Mouse (Mus musculus) heart, embryonic 10.5 days (tissue): ENCODE measurements at regions not wholly inside any gene's neighbourhood (a gene's known extent, or its start where the extent isn't known, plus 50 kb on each side); places are given as distances from the start of the nearest gene placed in this dataset.

Experiments
- DNase-seq: peaks from one replicate; pipeline ENCODE4 v3.0.0-alpha.2; 2017; ENCODE audit warnings: low spot score
- H3K27ac ChIP-seq: fragments of 300-500 bp; sonication (generic); 2 replicates; pipeline ENCODE4 v1.5.1; 2016; ENCODE audit warnings: mild to moderate bottlenecking
- H3K27me3 ChIP-seq: fragments of 300-500 bp; sonication (generic); 2 replicates; pipeline ENCODE4 v1.6.1; 2016; ENCODE audit warnings: mild to moderate bottlenecking; ENCODE audit not compliant: poor library complexity, insufficient read depth, severe bottlenecking
- H3K36me3 ChIP-seq: fragments of 300-500 bp; sonication (generic); 2 replicates; pipeline ENCODE4 v1.6.1; 2016; ENCODE audit warnings: mild to moderate bottlenecking, moderate library complexity
- H3K4me1 ChIP-seq: fragments of 300-500 bp; sonication (generic); 2 replicates; pipeline ENCODE4 v1.6.1; 2016; ENCODE audit warnings: mild to moderate bottlenecking
- H3K4me3 ChIP-seq: fragments of 300-500 bp; sonication (generic); 2 replicates; pipeline ENCODE4 v1.5.1; 2016; ENCODE audit warnings: mild to moderate bottlenecking, moderate library complexity
- H3K9me3 ChIP-seq: fragments of 300-500 bp; sonication (generic); 2 replicates; pipeline ENCODE4 v1.6.1; 2016; ENCODE audit warnings: mild to moderate bottlenecking, moderate library complexity
- WGBS: fragments of 180-500 bp; shearing (Covaris S2); methylation state at CpG from one replicate; pipeline ENCODE4 v1.1.7; 2016; 5-methylcytosine and 5-hydroxymethylcytosine counted together

GRCm38 (mm10) chr12:106128944-106129724 is 119.1 kb downstream of the Vrk1 start:
- no peak for DNase-seq
- no peak overlapping the region for H3K27ac ChIP-seq
- H3K27me3 ChIP-seq: no peaks in the 10 kb centered on the region
- H3K4me1 ChIP-seq: no peaks in the 10 kb centered on the region
- WGBS: 91% methylated on average over 23 of the region's 23 CpGs
- H3K36me3 ChIP-seq: no peaks in the 10 kb centered on the region
- H3K4me3 ChIP-seq: no peak overlapping the region
- H3K9me3 ChIP-seq: no peaks in the 10 kb centered on the region

- H3K27me3 ChIP-seq: no peaks in the 10 kb centered on the region
- H3K4me3 ChIP-seq: no peak overlapping the region
- no peak for DNase-seq
- no peaks in the 10 kb centered on the region for H3K4me1 ChIP-seq
- H3K27ac ChIP-seq: no peak overlapping the region
- no peaks in the 10 kb centered on the region for H3K9me3 ChIP-seq
- 82% methylated on average over 11 of the region's 11 CpGs for WGBS
- H3K36me3 ChIP-seq: no peaks in the 10 kb centered on the region
Measured at GRCm38 (mm10) chr12:106130071-106130676, 120.1 kb downstream of the Vrk1 start.

DNA sequence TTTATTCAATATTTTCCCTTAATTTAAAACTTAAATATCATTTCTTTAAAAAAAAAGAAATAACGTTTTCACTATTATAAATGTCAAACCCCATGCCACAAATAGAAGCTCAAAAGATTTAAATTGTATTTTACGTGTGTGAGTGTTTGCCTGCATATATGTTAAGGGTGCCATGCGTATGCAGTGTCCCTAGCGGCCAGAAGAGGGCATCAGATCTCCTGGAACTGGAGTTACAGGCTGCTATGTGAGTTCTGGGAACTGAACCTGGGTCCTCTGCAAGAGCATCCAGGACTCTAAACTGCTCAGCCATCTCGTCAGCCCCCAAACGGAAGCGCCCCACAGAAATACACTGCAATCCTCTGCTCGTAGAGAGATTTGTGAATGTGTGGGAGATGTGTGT is 122.7 kb downstream of the Vrk1 start:
- no peak for DNase-seq
- Histone ChIP-seq H3K9me3 (no peaks in the 10 kb centered on the region), H3K36me3 (no peaks in the 10 kb centered on the region), H3K4me1 (no peaks in the 10 kb centered on the region), H3K27me3 (no peaks in the 10 kb centered on the region), H3K4me3 (no peak overlapping the region), H3K27ac (no peak overlapping the region)
- 87% methylated on average over 8 of the region's 8 CpGs for WGBS

DNA sequence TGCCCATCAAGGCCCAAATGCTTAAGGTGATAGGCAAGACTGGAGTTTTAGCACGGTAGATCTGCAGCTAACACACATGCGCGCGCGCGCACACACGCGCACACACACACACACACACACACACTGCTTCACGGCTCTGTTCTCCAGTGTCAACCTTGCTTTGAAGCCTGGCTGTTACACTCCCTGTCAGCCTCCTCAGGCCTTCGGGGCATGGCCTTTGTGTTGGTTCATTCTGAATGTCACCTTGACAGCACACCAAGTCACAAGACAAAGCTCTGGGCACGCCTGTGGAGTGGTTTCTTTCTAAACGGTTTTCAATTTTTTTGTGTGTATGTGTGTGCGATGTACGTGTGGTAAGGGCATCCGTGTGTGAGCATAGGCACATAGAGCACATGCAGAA is 128.4 kb downstream of the Vrk1 start:
- no peaks in the 10 kb centered on the region for H3K4me1 ChIP-seq
- no peaks in the 10 kb centered on the region for H3K36me3 ChIP-seq
- no peaks in the 10 kb centered on the region for H3K27me3 ChIP-seq
- 87% methylated on average over 15 of the region's 15 CpGs for WGBS
- no peaks in the 10 kb centered on the region for H3K9me3 ChIP-seq
- no peak overlapping the region for H3K27ac ChIP-seq
- no peak overlapping the region for H3K4me3 ChIP-seq
- no peak for DNase-seq

- 85% methylated on average over 11 of the region's 11 CpGs for WGBS
- no peak overlapping the region for H3K4me3 ChIP-seq
- no peak overlapping the region for H3K27ac ChIP-seq
- DNase-seq: no peak
- H3K9me3 ChIP-seq: no peaks in the 10 kb centered on the region
- no peaks in the 10 kb centered on the region for H3K4me1 ChIP-seq
- H3K27me3 ChIP-seq: no peaks in the 10 kb centered on the region
- H3K36me3 ChIP-seq: no peaks in the 10 kb centered on the region
Measured at GRCm38 (mm10) chr12:106139491-106139890, 129.5 kb downstream of the Vrk1 start.

DNA sequence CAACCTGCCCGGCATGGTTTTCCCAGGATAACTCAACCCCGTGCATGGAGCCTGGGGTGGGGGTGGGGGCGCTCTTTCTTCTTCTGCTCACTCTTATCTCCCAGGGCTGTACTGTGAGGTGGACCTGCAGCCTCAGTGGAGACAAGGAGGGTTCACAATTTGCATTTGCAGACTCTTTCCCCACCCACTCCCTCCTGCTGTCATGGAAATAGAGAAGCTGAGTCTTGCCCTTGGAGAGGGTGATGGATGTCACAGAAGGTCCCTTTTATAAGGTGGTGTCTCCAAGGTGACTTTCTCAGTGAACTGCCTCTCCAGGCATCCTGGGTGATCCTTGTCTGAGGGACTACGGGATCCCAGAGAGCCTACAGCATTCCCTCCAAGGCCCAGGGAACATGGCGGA is 129.9 kb downstream of the Vrk1 start:
- no peak overlapping the region for H3K4me3 ChIP-seq
- no peak for DNase-seq
- H3K9me3 ChIP-seq: no peaks in the 10 kb centered on the region
- WGBS: 58% methylated on average over 5 of the region's 5 CpGs
- H3K27ac ChIP-seq: no peak overlapping the region
- no peaks in the 10 kb centered on the region for H3K4me1 ChIP-seq
- H3K27me3 ChIP-seq: no peaks in the 10 kb centered on the region
- H3K36me3 ChIP-seq: no peaks in the 10 kb centered on the region

- H3K27me3 ChIP-seq: no peaks in the 10 kb centered on the region
- whole genome bisulfite sequencing: 74% methylated on average over 8 of the region's 8 CpGs
- H3K36me3 ChIP-seq: no peaks in the 10 kb centered on the region
- no peaks in the 10 kb centered on the region for H3K9me3 ChIP-seq
- no peak for DNase-seq
- H3K4me3 ChIP-seq: no peak overlapping the region
- no peaks in the 10 kb centered on the region for H3K4me1 ChIP-seq
- no peak overlapping the region for H3K27ac ChIP-seq
Measured at GRCm38 (mm10) chr12:106140671-106141070, 130.6 kb downstream of the Vrk1 start.

DNA sequence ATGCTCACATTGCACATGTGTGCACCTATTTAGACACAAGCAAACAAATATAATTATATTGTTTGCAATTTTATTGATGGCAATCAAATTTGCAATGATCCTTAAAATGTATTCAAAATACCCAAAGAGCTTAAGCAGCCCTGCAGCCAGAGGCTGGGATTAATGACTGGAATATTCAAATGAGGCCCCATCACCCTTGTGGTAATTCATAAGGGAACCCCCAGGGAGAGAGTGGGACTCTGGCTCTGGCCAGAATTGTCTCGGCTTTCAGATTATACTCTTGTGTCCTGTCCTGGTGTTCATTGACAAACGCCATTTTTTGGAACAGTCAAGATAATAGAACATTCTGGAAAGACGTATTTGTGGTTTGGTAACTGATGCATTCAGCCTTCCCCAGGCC is 133.5 kb downstream of the Vrk1 start:
- no peak overlapping the region for H3K27ac ChIP-seq
- no peaks in the 10 kb centered on the region for H3K9me3 ChIP-seq
- H3K27me3 ChIP-seq: no peaks in the 10 kb centered on the region
- H3K4me3 ChIP-seq: no peak overlapping the region
- WGBS: 76% methylated on average over 3 of the region's 3 CpGs
- no peaks in the 10 kb centered on the region for H3K4me1 ChIP-seq
- H3K36me3 ChIP-seq: no peaks in the 10 kb centered on the region
- DNase-seq: no peak

GRCm38 (mm10) chr12:106156837-106157236 is 146.8 kb downstream of the Vrk1 start:
- Histone ChIP-seq H3K36me3 (no peaks in the 10 kb centered on the region), H3K27ac (no peak overlapping the region), H3K4me3 (no peak overlapping the region), H3K4me1 (no peaks in the 10 kb centered on the region), H3K9me3 (no peaks in the 10 kb centered on the region), H3K27me3 (peaks cover 29% of the 10 kb centered on the region)
- 75% methylated on average over 6 of the region's 6 CpGs for WGBS
- DNase-seq: no peak

- Histone ChIP-seq H3K27ac (no peak overlapping the region), H3K9me3 (no peaks in the 10 kb centered on the region), H3K36me3 (no peaks in the 10 kb centered on the region), H3K27me3 (peaks cover 32% of the 10 kb centered on the region), H3K4me3 (no peak overlapping the region), H3K4me1 (no peaks in the 10 kb centered on the region)
- no peak for DNase-seq
- 61% methylated on average over 4 of the region's 4 CpGs for WGBS
Measured at GRCm38 (mm10) chr12:106157827-106158226, 147.8 kb downstream of the Vrk1 start.

- H3K4me1 ChIP-seq: peaks cover 4% of the 10 kb centered on the region; the same call in 1 of the 2 replicates
- 69% methylated on average over 14 of the region's 14 CpGs for WGBS
Measured at GRCm38 (mm10) chr12:106158620-106159019, 148.6 kb downstream of the Vrk1 start.

DNA sequence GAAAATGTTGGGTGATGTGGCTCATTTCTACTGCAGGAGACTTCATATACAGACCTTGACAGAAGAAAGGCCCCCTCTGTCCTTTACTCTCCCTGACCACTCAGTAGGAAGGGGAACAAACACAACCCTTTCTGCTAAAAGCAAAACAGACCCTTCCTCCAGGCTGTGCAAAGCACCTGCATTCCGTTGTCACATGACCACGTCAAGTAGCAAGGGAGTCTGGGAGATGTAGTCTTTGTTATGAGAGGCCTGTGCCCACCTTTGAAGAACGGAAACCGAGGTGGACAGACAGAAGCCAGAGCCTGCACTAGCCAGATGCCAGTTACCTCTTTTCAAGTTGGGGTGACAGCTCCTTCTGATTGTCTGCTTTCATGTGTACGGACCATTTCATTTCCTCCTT is 161.3 kb downstream of the Vrk1 start:
- 51% methylated on average over 5 of the region's 5 CpGs for WGBS
- Histone ChIP-seq H3K4me1 (peaks cover 7% of the 10 kb centered on the region; the same call in 1 of the 2 replicates), H3K27ac (no peak overlapping the region), H3K36me3 (no peaks in the 10 kb centered on the region), H3K9me3 (no peaks in the 10 kb centered on the region), H3K27me3 (peaks cover 47% of the 10 kb centered on the region), H3K4me3 (no peak overlapping the region)
- no peak for DNase-seq

More at GRCm38 (mm10) chr12:106158620-106159019, 148.6 kb downstream of the Vrk1 start:
- H3K27ac ChIP-seq: no peak overlapping the region
- H3K4me3 ChIP-seq: no peak overlapping the region
- no peak for DNase-seq
- H3K27me3 ChIP-seq: peaks cover 32% of the 10 kb centered on the region
- H3K36me3 ChIP-seq: no peaks in the 10 kb centered on the region
- H3K9me3 ChIP-seq: no peaks in the 10 kb centered on the region

DNA sequence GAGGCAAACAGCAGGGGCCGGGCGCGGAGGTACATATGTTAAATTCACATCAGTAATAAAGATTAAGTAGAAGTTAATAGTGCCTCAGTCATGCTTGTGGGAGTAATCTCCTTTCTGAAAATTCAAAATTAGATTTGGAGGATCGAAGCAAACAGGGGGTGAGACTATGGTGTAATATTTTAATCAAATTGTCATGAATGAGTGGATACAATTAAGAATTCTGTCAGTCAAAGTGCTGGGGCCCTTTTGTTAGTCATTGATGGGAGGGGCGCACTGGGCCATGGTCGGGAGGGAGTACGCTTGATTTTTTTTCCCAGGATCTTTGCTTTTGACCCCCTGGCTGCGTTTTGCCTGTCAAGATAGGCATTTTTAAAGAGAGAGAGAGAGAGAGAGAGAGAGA is 163.2 kb downstream of the Vrk1 start:
- no peak for DNase-seq
- Histone ChIP-seq H3K9me3 (no peaks in the 10 kb centered on the region), H3K27me3 (peaks cover 57% of the 10 kb centered on the region), H3K36me3 (no peaks in the 10 kb centered on the region), H3K4me3 (no peak overlapping the region), H3K27ac (no peak overlapping the region), H3K4me1 (peaks cover 7% of the 10 kb centered on the region; the same call in 1 of the 2 replicates)
- WGBS: 44% methylated on average over 8 of the region's 8 CpGs
